Mouse (Mus musculus) hindbrain, embryonic 16.5 days (tissue): ENCODE measurements around the gene Atg4a. TPM values are rescaled to one million over a fixed set of nuclear protein-coding genes. Genes with fewer than 3 reads are reported as not detected.

Experiments
- ATAC-seq: fragments of 200-750 bp; cut with Nextera tagmentation; 2 replicates; pipeline ENCODE4 v1.8.0; 2017; ENCODE audit warnings: moderate TSS enrichment, moderate library complexity
- H3K27ac ChIP-seq: fragments of 300-500 bp; sonication (generic); 2 replicates; pipeline ENCODE4 v1.5.1; 2014; ENCODE audit warnings: low read depth, mild to moderate bottlenecking, control low read depth, low read length, moderate library complexity
- H3K27me3 ChIP-seq: fragments of 300-500 bp; sonication (generic); replicated peaks from 2 replicates; pipeline ENCODE4 v1.6.1; 2014; ENCODE audit warnings: low read length; ENCODE audit not compliant: control insufficient read depth, insufficient read depth
- H3K36me3 ChIP-seq: fragments of 300-500 bp; sonication (generic); 2 replicates; pipeline ENCODE4 v1.6.1; 2014; ENCODE audit warnings: mild to moderate bottlenecking, low read length, moderate library complexity, mixed read lengths; ENCODE audit not compliant: control insufficient read depth, insufficient read depth
- H3K4me1 ChIP-seq: fragments of 300-500 bp; sonication (generic); 2 replicates; pipeline ENCODE4 v1.6.1; 2014; ENCODE audit warnings: low read depth, low read length; ENCODE audit not compliant: control insufficient read depth, insufficient read depth
- H3K4me2 ChIP-seq: fragments of 300-500 bp; sonication (generic); 2 replicates; pipeline ENCODE4 v1.6.1; 2014; ENCODE audit warnings: mild to moderate bottlenecking, low read length, control low read depth, moderate library complexity
- H3K4me3 ChIP-seq: fragments of 300-500 bp; sonication (generic); 2 replicates; pipeline ENCODE4 v1.5.1; 2014; ENCODE audit warnings: mild to moderate bottlenecking, low read length, control low read depth, moderate library complexity
- H3K9ac ChIP-seq: fragments of 300-500 bp; sonication (generic); 2 replicates; pipeline ENCODE4 v1.6.1; 2014; ENCODE audit warnings: low read depth, mild to moderate bottlenecking, control low read depth, low read length, moderate library complexity
- H3K9me3 ChIP-seq: fragments of 300-500 bp; sonication (generic); 2 replicates; pipeline ENCODE4 v1.6.1; 2014; ENCODE audit warnings: mild to moderate bottlenecking, low read length, moderate library complexity; ENCODE audit not compliant: control insufficient read depth
- WGBS: fragments of 180-500 bp; shearing (Covaris S2); extraction: QIAGEN DNeasy Blood & Tissue Kit; methylation state at CpG from one replicate; pipeline ENCODE4 v1.1.7; 2014; 5-methylcytosine and 5-hydroxymethylcytosine counted together
- polyA plus RNA-seq: library from polyadenylated mRNA; unstranded; fragments of >200 nt; fragmentation: Nextera tagmentation; extraction: Ambion mirVana; gene quantifications from 2 replicates; pipeline ENCODE4 v1.2.1, GENCODE M21; 2015

Gene Atg4a
- 9.8 and 10.3 TPM in 2 replicates for polyA plus RNA-seq

DNA sequence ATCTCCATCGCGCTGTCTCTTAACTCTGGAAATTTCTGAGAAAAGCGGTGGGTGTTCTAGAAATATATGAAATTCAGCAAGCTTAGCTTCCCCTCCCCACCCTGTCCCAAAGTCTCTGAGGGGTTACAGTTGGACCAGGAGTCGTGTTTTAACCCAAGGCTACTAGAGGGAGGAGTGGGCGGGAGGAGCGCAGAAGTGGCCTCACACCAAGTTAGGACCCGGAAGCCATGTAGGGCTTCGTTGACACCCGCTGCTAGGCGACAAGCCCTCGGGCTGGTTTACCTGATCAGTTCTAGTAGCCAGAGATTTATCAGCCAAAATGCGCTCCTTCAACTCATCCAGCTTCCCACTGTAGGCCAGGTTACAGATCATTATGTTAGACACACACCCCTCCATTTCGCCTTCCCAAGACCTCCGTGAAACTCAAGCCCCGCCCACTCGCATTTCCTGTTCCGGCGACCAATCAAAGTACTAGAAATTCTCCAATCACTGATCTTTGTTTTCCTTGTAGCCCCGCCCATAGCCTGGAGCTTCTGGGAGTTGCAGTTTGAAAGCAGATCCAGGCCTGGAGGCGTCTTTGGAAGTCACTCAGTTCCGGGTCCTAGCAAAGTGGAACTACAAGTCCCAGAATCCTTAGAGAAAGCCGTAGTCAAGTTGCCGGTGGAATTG lies at the start of gene Atg4a, which contains the start of gene Psmd10:
Gene Atg4a, plus strand, starts transcription at position 636 of the 669 bp plus-strand sequence.
Gene Psmd10, minus strand, starts transcription at position 457 of the 669 bp plus-strand sequence.
- Histone ChIP-seq H3K9me3 (no peaks in the 10 kb centered on the region), H3K4me1 (no peaks in the 10 kb centered on the region), H3K27ac (0 out of 2 replicates have a peak within 1 kb of the TSS, but pooled peaks have one; percentile 63), H3K9ac (peak within 1 kb of the TSS; percentile 64), H3K27me3 (no peaks in the 10 kb centered on the region; the same call in 1 of the 2 replicates), H3K4me3 (peak within 1 kb of the TSS; percentile 56), H3K36me3 (no peaks in the 10 kb centered on the region), H3K4me2 (peak within 1 kb of the TSS; percentile 51)
- WGBS: 20% methylated on average over 21 of the region's 23 CpGs
- peak; percentile 99 for ATAC-seq

DNA sequence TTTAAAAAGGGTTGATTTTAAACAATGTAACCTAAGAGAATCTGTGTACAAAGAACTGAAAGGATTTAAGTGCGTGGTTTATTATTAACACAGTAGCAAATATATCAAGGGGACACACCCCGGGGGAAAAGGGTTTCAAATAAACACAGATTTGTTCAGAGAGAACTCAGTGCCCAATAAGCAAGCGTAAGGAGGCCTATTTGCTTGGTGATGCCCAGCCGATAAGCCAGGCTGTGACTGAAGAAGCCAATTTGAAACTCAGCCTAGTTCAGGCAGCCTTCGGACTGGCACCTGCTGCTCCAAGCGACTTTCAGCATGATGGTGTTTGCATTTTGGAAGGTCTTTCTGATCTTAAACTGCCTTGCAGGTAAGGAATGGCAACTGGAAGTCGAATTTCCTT lies 49.3 kb upstream of the Atg4a start, which contains the start of gene Vsig1:
Gene Vsig1, plus strand, starts transcription at position 249 of the 400 bp plus-strand sequence.
- Histone ChIP-seq H3K36me3 (no peaks in the 10 kb centered on the region), H3K4me1 (no peaks in the 10 kb centered on the region), H3K9me3 (no peaks in the 10 kb centered on the region), H3K9ac (no peak within 1 kb of the TSS), H3K4me2 (no peak within 1 kb of the TSS), H3K27ac (no peak within 1 kb of the TSS), H3K27me3 (no peaks in the 10 kb centered on the region), H3K4me3 (no peak within 1 kb of the TSS)
- WGBS: 75% methylated on average over 7 of the region's 7 CpGs
- ATAC-seq: no peak

DNA sequence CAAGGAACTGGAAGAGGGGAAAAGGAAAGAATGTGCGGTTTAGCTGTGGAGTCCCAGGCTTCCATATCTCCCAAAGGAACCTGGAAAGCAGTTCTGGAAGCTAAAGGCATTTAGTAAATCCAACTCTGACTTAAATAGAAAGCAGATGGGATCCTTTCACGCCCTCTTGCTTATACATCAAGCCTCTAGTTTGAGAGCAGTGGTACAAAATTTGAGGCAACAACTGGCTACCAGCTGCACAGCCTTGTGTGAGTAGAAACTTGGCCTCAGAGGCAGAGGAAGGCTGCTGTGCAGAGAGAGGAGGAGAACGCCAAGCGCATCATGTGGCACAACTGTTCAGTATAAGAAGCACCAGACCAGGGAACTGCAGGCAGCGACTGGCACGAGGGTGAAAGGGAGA lies 35.4 kb upstream of the Atg4a start:
- H3K27me3 ChIP-seq: peaks cover 2% of the 10 kb centered on the region

DNA sequence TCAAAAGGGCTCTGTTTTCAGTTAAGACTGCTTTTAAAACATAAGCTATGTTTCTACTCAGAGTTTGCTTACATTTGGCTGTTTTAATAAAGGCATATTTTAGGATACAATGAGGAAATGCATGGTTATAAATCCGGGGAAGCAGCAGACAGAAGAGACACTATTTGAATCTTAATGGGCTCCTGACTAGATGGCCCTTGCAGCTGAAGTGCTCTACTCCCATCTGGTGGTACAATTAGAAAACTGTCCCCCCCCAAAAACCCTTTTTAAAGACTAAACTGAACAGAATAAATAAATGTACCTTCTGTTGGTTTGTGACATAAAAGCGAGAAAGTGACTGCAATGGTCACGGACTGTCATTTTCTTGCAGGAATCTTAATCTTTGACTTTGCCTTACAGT lies 24.6 kb upstream of the Atg4a start:
- H3K4me1 ChIP-seq: no peaks in the 10 kb centered on the region
- peaks cover 11% of the 10 kb centered on the region for H3K27me3 ChIP-seq
- no peaks in the 10 kb centered on the region for H3K9me3 ChIP-seq
- peak; percentile 45; the same call in 1 of the 2 replicates for ATAC-seq
- no peaks in the 10 kb centered on the region for H3K36me3 ChIP-seq
- no peak overlapping the region for H3K4me3 ChIP-seq
- WGBS: 63% methylated on average over 3 of the region's 3 CpGs
- no peak overlapping the region for H3K4me2 ChIP-seq
- H3K9ac ChIP-seq: no peak overlapping the region
- H3K27ac ChIP-seq: no peak overlapping the region

More for the DNA sequence above, 35.4 kb upstream of the Atg4a start:
- no peak overlapping the region for H3K9ac ChIP-seq
- H3K9me3 ChIP-seq: no peaks in the 10 kb centered on the region
- no peak for ATAC-seq
- H3K4me1 ChIP-seq: no peaks in the 10 kb centered on the region
- no peak overlapping the region for H3K4me2 ChIP-seq
- no peak overlapping the region for H3K4me3 ChIP-seq
- 81% methylated on average over 6 of the region's 6 CpGs for WGBS
- no peak overlapping the region for H3K27ac ChIP-seq
- no peaks in the 10 kb centered on the region for H3K36me3 ChIP-seq

DNA sequence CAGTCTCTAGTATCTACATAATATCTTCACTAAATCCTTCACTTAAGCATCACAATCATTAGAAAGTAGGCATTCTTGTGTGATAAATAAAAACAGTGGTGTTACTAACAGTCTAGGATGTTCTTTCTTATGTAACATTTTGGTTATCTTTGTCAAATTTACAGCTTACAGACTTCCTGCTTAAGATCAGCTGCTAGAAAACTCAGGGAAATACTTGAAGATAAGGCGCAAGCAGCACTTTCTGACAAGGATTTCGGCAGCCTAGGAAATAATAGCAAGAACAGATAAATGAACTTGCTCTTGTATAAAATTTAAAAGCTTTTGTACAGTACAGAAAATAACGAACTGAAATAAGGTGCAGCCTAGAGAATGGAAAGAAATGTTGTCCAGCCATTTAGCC lies 23.4 kb upstream of the Atg4a start:
- Histone ChIP-seq H3K9ac (no peak overlapping the region), H3K9me3 (no peaks in the 10 kb centered on the region), H3K27me3 (peaks cover 11% of the 10 kb centered on the region), H3K4me3 (no peak overlapping the region), H3K27ac (no peak overlapping the region), H3K4me2 (no peak overlapping the region), H3K36me3 (no peaks in the 10 kb centered on the region), H3K4me1 (no peaks in the 10 kb centered on the region)
- no peak for ATAC-seq
- WGBS: 82% methylated on average over 3 of the region's 3 CpGs

DNA sequence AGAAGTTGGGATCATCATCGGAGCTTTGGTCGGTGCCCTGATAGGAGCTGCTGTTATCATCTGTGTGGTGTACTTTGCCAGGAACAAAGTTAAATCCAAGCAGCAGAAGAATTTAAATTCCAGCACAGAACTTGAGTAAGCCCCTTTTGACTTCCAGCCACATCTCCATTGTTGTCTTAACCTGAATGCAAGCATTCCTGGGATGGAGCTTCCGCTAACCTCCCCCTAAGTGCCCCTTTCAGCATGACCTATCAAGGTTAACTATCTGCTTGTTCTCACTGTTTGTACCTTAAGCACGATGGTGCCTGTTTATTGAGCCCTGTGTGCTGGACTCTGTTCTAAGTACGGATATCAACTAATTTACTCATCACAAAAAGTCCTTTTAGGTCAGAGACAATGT lies 20.4 kb upstream of the Atg4a start:
- no peak for ATAC-seq
- no peaks in the 10 kb centered on the region for H3K9me3 ChIP-seq
- no peaks in the 10 kb centered on the region for H3K4me1 ChIP-seq
- no peak overlapping the region for H3K27ac ChIP-seq
- no peak overlapping the region for H3K4me3 ChIP-seq
- peaks cover 11% of the 10 kb centered on the region for H3K27me3 ChIP-seq
- no peak overlapping the region for H3K9ac ChIP-seq
- 75% methylated on average over 5 of the region's 5 CpGs for WGBS
- H3K4me2 ChIP-seq: no peak overlapping the region
- H3K36me3 ChIP-seq: no peaks in the 10 kb centered on the region

DNA sequence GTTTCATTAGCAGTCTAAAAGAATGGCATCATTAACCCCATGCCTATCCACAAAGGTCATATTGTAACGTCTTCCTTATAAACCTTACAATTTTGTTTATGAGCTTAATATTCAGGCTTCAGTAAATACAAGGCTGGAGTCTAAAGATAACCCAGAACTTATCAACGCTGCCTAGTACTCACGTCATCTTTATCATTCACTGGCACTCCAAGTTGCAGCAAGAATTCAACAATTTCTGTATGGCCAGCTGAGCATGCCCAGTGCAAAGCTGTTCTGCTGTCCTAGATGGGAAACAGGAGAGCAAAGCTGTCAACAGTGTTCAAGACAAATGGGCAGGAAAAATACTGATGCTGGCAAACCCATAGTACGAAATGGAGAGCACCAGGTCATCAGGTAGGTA lies 3.1 kb upstream of the Atg4a start:
- H3K4me3 ChIP-seq: no peak overlapping the region
- no peaks in the 10 kb centered on the region for H3K9me3 ChIP-seq
- H3K9ac ChIP-seq: no peak overlapping the region
- no peak for ATAC-seq
- H3K4me1 ChIP-seq: no peaks in the 10 kb centered on the region
- WGBS: 92% methylated on average over 4 of the region's 4 CpGs
- no peak overlapping the region for H3K27ac ChIP-seq
- H3K36me3 ChIP-seq: no peaks in the 10 kb centered on the region
- H3K27me3 ChIP-seq: no peaks in the 10 kb centered on the region; the same call in 1 of the 2 replicates
- H3K4me2 ChIP-seq: no peak overlapping the region

DNA sequence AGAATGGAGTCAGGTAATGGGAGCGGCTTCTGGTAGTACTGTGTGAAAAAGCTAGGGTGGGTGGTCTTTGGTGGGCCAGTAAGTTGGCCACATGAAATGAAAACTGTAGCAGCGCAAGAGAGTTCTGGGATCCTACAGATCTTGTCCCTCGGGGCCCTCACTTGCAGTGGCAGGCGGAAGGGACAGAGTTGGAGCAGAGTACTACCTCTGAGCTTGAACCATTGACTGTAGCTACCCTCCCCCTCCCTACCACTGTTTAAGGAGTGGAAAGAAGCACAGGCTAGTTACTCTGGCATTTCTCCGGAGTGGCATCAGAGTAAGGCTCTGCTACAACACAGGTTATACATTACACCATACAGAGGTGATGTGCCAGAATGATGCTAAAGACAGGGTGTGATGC lies 252 bp downstream of the Atg4a start:
- WGBS: 14% methylated on average over 4 of the region's 5 CpGs
- Histone ChIP-seq H3K9ac (peak overlapping the region; percentile 57), H3K27me3 (no peaks in the 10 kb centered on the region; the same call in 1 of the 2 replicates), H3K4me2 (peak overlapping the region; percentile 51), H3K27ac (no peak overlapping the region), H3K9me3 (no peaks in the 10 kb centered on the region), H3K4me3 (peak overlapping the region; percentile 56), H3K36me3 (no peaks in the 10 kb centered on the region), H3K4me1 (no peaks in the 10 kb centered on the region)
- peak; percentile 84 for ATAC-seq

DNA sequence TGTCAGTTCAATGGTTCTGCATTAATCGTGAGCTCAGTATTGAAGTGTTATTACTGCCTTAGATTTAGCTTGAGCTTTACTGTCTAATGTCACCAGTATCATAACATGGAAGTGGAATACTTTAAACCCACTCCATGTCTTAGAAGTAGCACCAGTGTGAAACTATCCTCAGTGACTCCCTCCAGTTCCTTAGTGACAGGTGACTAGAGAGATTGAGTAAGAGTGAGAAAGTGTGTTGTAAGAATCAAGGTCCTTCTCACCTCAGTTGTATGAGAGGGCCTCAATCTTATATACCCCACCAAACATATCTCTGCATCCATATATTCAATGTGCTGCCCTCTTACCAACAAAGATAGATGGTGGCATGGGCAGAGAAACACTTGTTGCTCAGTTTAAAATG lies 22.2 kb downstream of the Atg4a start:
- WGBS: 97% methylated on average over 1 of the region's 1 CpGs
- Histone ChIP-seq H3K4me3 (no peak overlapping the region), H3K27me3 (peaks cover 6% of the 10 kb centered on the region; the same call in 1 of the 2 replicates), H3K9ac (no peak overlapping the region), H3K4me1 (no peaks in the 10 kb centered on the region), H3K27ac (no peak overlapping the region), H3K36me3 (no peaks in the 10 kb centered on the region), H3K9me3 (no peaks in the 10 kb centered on the region), H3K4me2 (no peak overlapping the region)
- ATAC-seq: no peak
